Mouse (Mus musculus): ENCODE measurements at regions not wholly inside any gene's neighbourhood (a gene's known extent, or its start where the extent isn't known, plus 50 kb on each side); places are given as distances from the start of the nearest gene placed in this dataset.
A peak's percentile ranks its signal among the peaks of the same experiment; 100 is the strongest.

DNA sequence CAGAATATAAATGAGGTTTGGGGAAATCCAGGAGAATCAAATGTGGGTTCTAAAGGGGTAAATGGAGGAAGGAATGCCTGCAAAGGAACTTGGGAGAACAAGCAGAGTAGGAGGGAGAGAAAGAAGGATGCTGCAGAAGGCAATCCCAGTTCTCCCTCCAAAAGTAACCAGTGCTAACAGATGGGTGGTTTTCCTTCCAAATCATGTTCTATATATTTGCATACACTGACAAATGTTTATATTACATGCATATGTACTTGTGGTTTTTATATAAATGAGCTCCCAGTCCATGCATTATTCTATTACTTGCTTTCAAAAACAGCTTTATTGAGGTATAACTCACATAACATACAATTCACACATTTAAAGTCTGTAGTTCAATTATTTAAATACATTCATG lies 53.7 kb downstream of the Zcchc12 start:
- DNase-seq (ENCODE audit: low spot score in 2 of 2), result no peak

DNA sequence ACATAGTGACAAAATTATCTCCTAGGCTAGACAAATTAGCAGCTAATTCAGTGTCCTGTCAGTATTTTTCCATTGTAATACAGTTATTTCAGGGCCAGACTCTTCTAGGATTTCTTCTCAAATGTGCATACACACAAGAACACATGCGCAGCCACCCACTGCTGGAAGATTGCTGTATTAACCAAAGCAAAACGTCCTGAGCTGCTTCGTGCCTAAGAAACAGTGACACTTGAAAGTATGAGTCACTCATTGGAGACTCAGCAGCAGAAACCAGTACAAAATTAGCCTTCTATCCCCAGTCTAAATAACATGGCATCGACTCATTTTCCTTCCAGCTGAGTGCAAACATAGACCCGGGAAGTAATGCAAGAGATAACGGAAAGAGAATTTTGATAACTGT lies 59.2 kb downstream of the Zcchc12 start:
- DNase-seq (ENCODE audit: low spot score in 2 of 2), result peak; percentile 12 to 13

DNA sequence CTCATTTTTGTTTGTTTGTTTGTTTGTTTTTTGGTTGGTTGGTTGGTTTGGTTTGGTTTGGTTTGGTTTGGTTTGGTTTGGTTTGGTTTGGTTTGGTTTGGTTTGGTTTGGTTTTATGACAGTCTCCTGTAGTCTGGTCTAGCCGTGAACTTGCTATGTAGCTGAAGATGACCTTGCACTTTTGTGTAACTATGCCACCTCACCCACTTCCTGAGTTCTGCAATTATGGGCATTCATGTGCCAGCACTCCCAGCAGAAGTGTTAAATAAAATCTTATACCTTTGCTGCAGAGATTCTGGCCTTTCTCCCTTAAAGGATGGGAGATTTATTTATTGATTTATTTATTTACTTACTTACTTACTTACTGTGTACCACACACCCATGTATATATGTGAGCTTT lies 51.5 kb upstream of the Lonrf3 start:
- DNase-seq (ENCODE audit: low spot score in 2 of 2), result no peak
